Mouse (Mus musculus) forebrain, embryonic 12.5 days (tissue): Measurements from ENCODE around the gene Map3k15. TPM values are rescaled to one million over a fixed set of nuclear protein-coding genes. Genes with fewer than 3 reads are reported as not detected.

ENCODE experiments used
- ATAC-seq: fragments of 200-750 bp; cut with Nextera tagmentation; 2 replicates; pipeline ENCODE4 v1.8.0; 2017; ENCODE audit warnings: moderate TSS enrichment; ENCODE audit not compliant: low FRiP score
- H3K27ac ChIP-seq: fragments of 300-500 bp; sonication (generic); 2 replicates; pipeline ENCODE4 v1.5.1; 2016; ENCODE audit warnings: mild to moderate bottlenecking
- H3K27me3 ChIP-seq: fragments of 300-500 bp; sonication (generic); 2 replicates; pipeline ENCODE4 v1.6.1; 2016; ENCODE audit warnings: mild to moderate bottlenecking
- H3K36me3 ChIP-seq: fragments of 300-500 bp; sonication (generic); replicated peaks from 2 replicates; pipeline ENCODE4 v1.6.1; 2016; ENCODE audit warnings: mild to moderate bottlenecking
- H3K4me1 ChIP-seq: fragments of 300-500 bp; sonication (generic); 2 replicates; pipeline ENCODE4 v1.6.1; 2016
- H3K4me2 ChIP-seq: fragments of 300-500 bp; sonication (generic); 2 replicates; pipeline ENCODE4 v1.6.1; 2016; ENCODE audit warnings: mild to moderate bottlenecking, moderate library complexity
- H3K4me3 ChIP-seq: fragments of 300-500 bp; sonication (generic); replicated peaks from 2 replicates; pipeline ENCODE4 v1.5.1; 2016; ENCODE audit warnings: mild to moderate bottlenecking
- H3K9ac ChIP-seq: fragments of 300-500 bp; sonication (generic); 2 replicates; pipeline ENCODE4 v1.6.1; 2016; ENCODE audit warnings: mild to moderate bottlenecking
- H3K9me3 ChIP-seq: fragments of 300-500 bp; sonication (generic); 2 replicates; pipeline ENCODE4 v1.6.1; 2016
- WGBS: fragments of 180-500 bp; shearing (Covaris S2); methylation state at CpG from one replicate; pipeline ENCODE4 v1.1.7; 2016; 5-methylcytosine and 5-hydroxymethylcytosine counted together
- polyA plus RNA-seq: library from polyadenylated mRNA; unstranded; fragments of >200 nt; fragmentation: Nextera tagmentation; extraction: Ambion mirVana; gene quantifications from 2 replicates; pipeline ENCODE4 v1.2.1, GENCODE M21; 2016

The Map3k15 gene
- polyA plus RNA-seq, 1 experiment from 2014 or later, result 0.17 TPM

DNA sequence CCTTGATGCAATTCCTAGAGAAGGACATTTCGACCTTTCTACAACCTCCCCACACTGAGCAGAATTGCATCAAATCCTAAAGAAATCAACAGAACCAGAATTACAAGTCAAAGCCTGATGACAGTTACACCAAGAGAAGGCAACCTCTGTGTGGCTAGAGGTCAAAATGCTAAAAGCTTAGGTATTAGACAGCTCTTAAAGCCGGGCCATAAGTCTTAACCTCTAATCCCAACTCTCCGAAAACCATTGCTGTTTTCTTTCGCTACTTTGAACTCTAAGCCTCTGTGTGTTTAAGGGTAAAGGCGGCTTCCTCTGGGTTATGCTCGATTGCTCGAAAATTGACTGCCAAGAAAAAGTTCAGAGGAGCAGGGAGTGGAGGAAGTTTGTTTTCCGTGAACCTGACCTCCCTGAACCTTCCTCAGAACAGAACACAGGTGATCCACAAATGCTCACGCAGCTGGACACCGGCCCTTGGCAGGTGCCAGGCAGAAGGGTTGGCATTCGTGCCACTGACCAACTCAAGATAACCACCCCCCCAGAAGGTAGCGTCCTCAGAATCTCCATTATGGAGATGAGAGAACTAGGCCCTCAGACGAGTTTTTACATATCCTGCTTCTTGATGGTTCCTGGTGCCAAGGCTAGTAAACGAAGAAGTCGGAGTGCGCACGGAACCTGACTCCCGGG, 149.1 kb downstream of the Map3k15 start:
- H3K4me1 ChIP-seq, result peaks cover 9% of the 10 kb centered on the region; the same call in 1 of the 2 replicates
- H3K36me3 ChIP-seq, result peaks cover 1% of the 10 kb centered on the region; the same call in 1 of the 2 replicates
- peaks cover 11% of the 10 kb centered on the region; the same call in 1 of the 2 replicates for H3K27me3 ChIP-seq
- peak overlapping the region; percentile 64 for H3K4me3 ChIP-seq
- peak overlapping the region; percentile 67 for H3K4me2 ChIP-seq
- ATAC-seq, result peak; percentile 7; the same call in 1 of the 2 replicates
- H3K9me3 ChIP-seq, result no peaks in the 10 kb centered on the region
- 25% methylated on average over 18 of the region's 18 CpGs for WGBS
- no peak overlapping the region for H3K27ac ChIP-seq
- peak overlapping the region; percentile 68 for H3K9ac ChIP-seq

- Histone ChIP-seq H3K27me3 (peaks cover 11% of the 10 kb centered on the region; the same call in 1 of the 2 replicates), H3K4me3 (peak within 1 kb of the TSS; percentile 64), H3K36me3 (no peaks in the 10 kb centered on the region), H3K27ac (peak within 1 kb of the TSS; percentile 82), H3K9ac (peak within 1 kb of the TSS; percentile 68), H3K4me1 (peaks cover 9% of the 10 kb centered on the region; the same call in 1 of the 2 replicates), H3K9me3 (no peaks in the 10 kb centered on the region), H3K4me2 (peak within 1 kb of the TSS; percentile 67)
- 18% methylated on average over 55 of the region's 67 CpGs for WGBS
- ATAC-seq, result peak; percentile 98
Observed at GRCm38 (mm10) chrX:160137861-160138717, 149.9 kb downstream of the Map3k15 start, which contains the start of gene Pdha1. Gene Pdha1 (minus strand): TSS chrX:160138413.

- no peak for ATAC-seq
- Histone ChIP-seq H3K27ac (no peak overlapping the region), H3K4me2 (no peak overlapping the region), H3K4me1 (no peaks in the 10 kb centered on the region), H3K36me3 (no peaks in the 10 kb centered on the region), H3K27me3 (0 out of 2 replicates have a peak, but pooled peaks cover 3% of the 10 kb centered on the region), H3K4me3 (no peak overlapping the region), H3K9me3 (no peaks in the 10 kb centered on the region), H3K9ac (no peak overlapping the region)
- 87% methylated on average over 4 of the region's 4 CpGs for WGBS
Observed at GRCm38 (mm10) chrX:160146806-160147205, 158.6 kb downstream of the Map3k15 start.

GRCm38 (mm10) chrX:160147406-160147805, 159.2 kb downstream of the Map3k15 start:
- WGBS, result 91% methylated on average over 3 of the region's 3 CpGs
- Histone ChIP-seq H3K4me2 (no peak overlapping the region), H3K9ac (no peak overlapping the region), H3K27ac (no peak overlapping the region), H3K4me3 (no peak overlapping the region), H3K4me1 (no peaks in the 10 kb centered on the region), H3K9me3 (no peaks in the 10 kb centered on the region), H3K27me3 (0 out of 2 replicates have a peak, but pooled peaks cover 6% of the 10 kb centered on the region), H3K36me3 (no peaks in the 10 kb centered on the region)
- no peak for ATAC-seq

DNA sequence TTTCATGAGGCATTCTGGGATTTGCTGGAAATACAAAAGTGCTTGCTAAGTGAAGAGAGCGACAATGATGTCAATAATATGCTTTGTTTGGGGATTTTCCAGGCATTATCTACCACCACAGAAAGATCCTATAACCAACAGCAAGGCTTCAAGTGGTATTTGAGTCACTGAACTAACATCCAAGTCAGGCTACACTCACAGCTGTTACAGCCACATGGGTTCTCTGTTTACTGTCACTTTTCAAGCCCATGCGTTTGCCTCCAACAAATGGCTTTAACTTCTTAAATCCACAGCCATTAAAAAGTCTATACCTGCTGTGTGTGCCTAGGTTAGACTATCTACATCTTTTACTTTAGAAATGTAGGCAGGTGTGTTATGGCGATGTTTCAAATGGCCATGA, 160.6 kb downstream of the Map3k15 start:
- H3K36me3 ChIP-seq, result no peaks in the 10 kb centered on the region
- no peak overlapping the region for H3K4me3 ChIP-seq
- 80% methylated on average over 3 of the region's 3 CpGs for WGBS
- 0 out of 2 replicates have a peak, but pooled peaks cover 6% of the 10 kb centered on the region for H3K27me3 ChIP-seq
- H3K4me1 ChIP-seq, result no peaks in the 10 kb centered on the region
- H3K4me2 ChIP-seq, result no peak overlapping the region
- no peak overlapping the region for H3K27ac ChIP-seq
- no peak overlapping the region for H3K9ac ChIP-seq
- ATAC-seq, result no peak
- H3K9me3 ChIP-seq, result no peaks in the 10 kb centered on the region

GRCm38 (mm10) chrX:160153147-160153815, 165.0 kb downstream of the Map3k15 start:
- 54% methylated on average over 4 of the region's 4 CpGs for WGBS
- no peak overlapping the region for H3K27ac ChIP-seq
- H3K9ac ChIP-seq, result no peak overlapping the region
- H3K4me2 ChIP-seq, result no peak overlapping the region
- H3K4me1 ChIP-seq, result no peaks in the 10 kb centered on the region
- H3K9me3 ChIP-seq, result no peaks in the 10 kb centered on the region
- ATAC-seq, result no peak
- no peaks in the 10 kb centered on the region for H3K36me3 ChIP-seq
- H3K4me3 ChIP-seq, result no peak overlapping the region
- H3K27me3 ChIP-seq, result 0 out of 2 replicates have a peak, but pooled peaks cover 6% of the 10 kb centered on the region

DNA sequence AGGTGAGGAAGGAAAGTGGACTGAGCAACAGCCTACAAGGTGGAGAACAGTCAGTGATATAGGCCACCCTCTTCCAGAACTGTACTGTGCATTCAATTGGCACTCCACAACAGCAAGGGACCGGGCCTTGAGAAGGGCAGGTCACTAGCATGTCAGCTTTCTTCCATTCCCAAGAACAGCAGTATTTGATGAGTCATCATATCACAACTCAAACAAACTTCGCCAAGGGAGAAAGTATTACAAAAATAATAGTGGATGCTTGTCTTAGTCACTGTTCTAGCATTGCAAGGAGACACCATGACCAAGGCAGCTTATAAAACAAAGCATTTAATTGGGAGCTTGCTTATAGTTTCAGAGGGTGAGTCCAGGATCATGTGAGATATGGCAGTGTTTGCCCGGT, 176.0 kb downstream of the Map3k15 start:
- H3K4me2 ChIP-seq, result no peak overlapping the region
- WGBS, result 85% methylated on average over 3 of the region's 3 CpGs
- ATAC-seq, result no peak
- H3K4me1 ChIP-seq, result peaks cover 13% of the 10 kb centered on the region
- no peaks in the 10 kb centered on the region for H3K36me3 ChIP-seq
- no peaks in the 10 kb centered on the region for H3K9me3 ChIP-seq
- no peak overlapping the region for H3K4me3 ChIP-seq
- H3K27ac ChIP-seq, result no peak overlapping the region
- no peaks in the 10 kb centered on the region for H3K27me3 ChIP-seq
- no peak overlapping the region for H3K9ac ChIP-seq

DNA sequence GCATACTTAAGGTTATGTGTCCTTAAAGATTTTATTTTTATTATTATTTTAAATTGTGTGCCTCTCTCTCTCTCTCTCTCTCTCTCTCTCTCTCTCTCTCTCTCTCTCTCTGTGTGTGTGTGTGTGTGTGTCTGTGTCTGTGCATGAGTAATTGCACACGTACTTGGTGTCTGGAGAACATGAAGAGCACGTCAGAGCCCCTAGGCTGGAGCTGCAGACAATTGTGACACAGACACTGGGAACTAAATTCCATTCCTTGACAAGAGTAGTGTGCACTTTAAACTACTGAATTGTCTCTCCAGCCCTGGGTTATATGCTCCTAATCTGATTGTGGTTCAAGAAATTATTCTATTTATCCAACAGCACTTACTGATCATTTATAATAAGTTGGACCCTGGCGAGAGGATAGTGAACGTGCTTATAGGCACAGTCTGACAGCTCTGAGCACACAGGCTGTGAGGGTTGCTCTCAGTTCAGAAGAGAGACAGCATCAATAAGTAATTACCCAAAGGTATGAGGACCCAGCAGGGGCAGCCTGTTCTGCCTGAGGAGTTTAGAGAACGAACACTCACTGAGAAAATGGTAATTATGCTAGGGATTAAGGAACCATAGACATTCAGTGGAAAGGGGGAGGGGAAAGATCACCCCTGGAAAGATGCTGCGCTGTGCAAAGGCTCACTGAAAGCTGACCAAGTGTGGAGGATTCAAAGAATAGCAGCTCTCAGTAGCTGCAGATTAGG, 178.2 kb downstream of the Map3k15 start:
- Histone ChIP-seq H3K36me3 (no peaks in the 10 kb centered on the region), H3K9me3 (no peaks in the 10 kb centered on the region), H3K9ac (no peak overlapping the region), H3K4me3 (no peak overlapping the region), H3K4me1 (peaks cover 13% of the 10 kb centered on the region), H3K27ac (0 out of 2 replicates have a peak overlapping the region, but pooled peaks have one; percentile 36), H3K4me2 (no peak overlapping the region; the same call in 1 of the 2 replicates), H3K27me3 (no peaks in the 10 kb centered on the region)
- WGBS, result 18% methylated on average over 6 of the region's 6 CpGs
- ATAC-seq, result peak; percentile 75

DNA sequence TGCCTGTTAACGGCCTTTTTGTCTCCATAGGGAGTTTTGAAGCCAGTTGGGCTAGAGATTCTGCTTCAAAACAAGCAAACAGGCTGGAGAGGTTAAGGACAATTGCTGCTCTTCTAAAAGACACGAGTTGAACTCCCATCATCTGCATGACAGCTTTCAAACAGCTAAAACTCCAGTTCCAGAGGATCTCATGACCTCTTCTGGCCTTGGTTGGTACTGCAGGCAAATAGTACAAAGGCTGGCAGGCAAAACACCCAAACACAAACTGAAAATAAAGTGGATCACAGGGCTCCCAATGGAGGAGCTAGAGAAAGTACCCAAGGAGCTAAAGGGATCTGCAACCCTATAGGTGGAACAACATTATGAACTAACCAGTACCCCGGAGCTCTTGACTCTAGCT, 181.9 kb downstream of the Map3k15 start:
- H3K27me3 ChIP-seq, result no peaks in the 10 kb centered on the region
- H3K4me2 ChIP-seq, result no peak overlapping the region
- no peaks in the 10 kb centered on the region for H3K9me3 ChIP-seq
- 22% methylated on average over 3 of the region's 3 CpGs for WGBS
- no peak overlapping the region for H3K4me3 ChIP-seq
- H3K36me3 ChIP-seq, result no peaks in the 10 kb centered on the region
- H3K9ac ChIP-seq, result no peak overlapping the region
- ATAC-seq, result no peak
- peaks cover 13% of the 10 kb centered on the region for H3K4me1 ChIP-seq
- no peak overlapping the region for H3K27ac ChIP-seq
